Mouse (Mus musculus): ENCODE results near the gene Fyco1.

- TF ChIP-seq CTCF (IDR thresholded peaks at IDR 0.05; ENCODE audit: extremely low read depth, insufficient read depth, low read length): no peak
- no peak for TF ChIP-seq POLR2A (IDR thresholded peaks at IDR 0.05; ENCODE audit: extremely low read depth, insufficient read depth, low read length)
Measured at GRCm38 (mm10) chr9:123850705-123851061, 1.0 kb downstream of the Fyco1 start.

All from cortical plate, adult 2 months (tissue).